Mouse (Mus musculus) liver, postnatal 0 days (tissue): ENCODE measurements around the gene Afg1l.

Experiments used
- CTCF ChIP-seq: sonication (generic); IDR thresholded peaks from 2 replicates; pipeline ENCODE4 v1.5.1; 2016; ENCODE audit warnings: antibody characterized with exemption, low read depth
- EP300 ChIP-seq: IDR thresholded peaks from 2 replicates; pipeline ENCODE4 v1.6.1; 2016; ENCODE audit warnings: antibody characterized with exemption, low read depth, mild to moderate bottlenecking

- TF ChIP-seq CTCF = no peak
- no peak for TF ChIP-seq EP300
Observed at GRCm38 (mm10) chr10:42271454-42272230, 206.7 kb downstream of the Afg1l start.
